13 mouse cellular contexts compared by ENCODE assay signal in the genomic region with DNA sequence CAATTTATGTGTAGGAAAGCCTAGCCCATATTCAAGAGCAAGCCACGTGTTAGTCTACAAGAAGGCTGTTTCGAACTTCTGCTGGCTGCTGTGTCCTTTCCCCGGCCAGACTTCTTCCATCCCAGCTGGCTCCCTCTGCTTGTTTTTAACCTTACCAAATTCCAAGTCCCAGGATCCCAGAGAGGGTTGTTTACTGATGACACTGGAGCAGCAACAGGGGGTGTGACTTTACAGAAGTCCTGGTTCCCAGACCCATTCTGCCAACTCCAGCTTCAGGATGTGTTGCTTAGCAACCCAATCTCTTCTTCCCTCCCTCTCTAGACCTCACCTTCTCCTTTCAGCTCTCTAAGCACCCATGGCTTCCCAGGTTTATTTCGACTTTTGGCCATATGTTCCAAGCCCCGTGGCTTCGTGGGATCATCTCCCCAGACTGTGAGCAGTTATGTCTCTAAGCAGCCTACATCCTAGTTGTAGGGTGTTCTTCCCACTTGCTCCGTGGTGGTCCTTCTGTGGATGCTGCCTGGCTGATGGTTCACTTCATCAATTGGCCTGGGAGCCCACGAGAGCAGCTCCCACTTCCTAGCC. TPM values are rescaled to one million over a fixed set of nuclear protein-coding genes. Genes with fewer than 3 reads are reported as not detected.
DNase-seq lines count a peak whose midpoint lies in the region; ATAC-seq and TF ChIP-seq lines count a peak whose summit lies in the region.
"Had no signal": no experiment of that assay in that cellular context is flagged by ENCODE, and none has a peak within 500 bp of the region (broad histone marks: within the 10 kb centered on the region; RNA-seq: fewer than 3 reads in every experiment).

No protein-coding gene starts in this region.

- no peak for TF ChIP-seq CTCF in gastrocnemius, adult 2 months (IDR thresholded peaks at IDR 0.05)

- H3K4me3 ChIP-seq in gastrocnemius, adult 2 months: no peak overlapping the region
- H3K4me3 ChIP-seq in lung, embryonic 16.5 days (ENCODE audit: low read length): no peak overlapping the region
- no peak overlapping the region for H3K4me3 ChIP-seq in hindbrain, embryonic 15.5 days
- H3K4me3 ChIP-seq in stomach, embryonic 15.5 days (replicated peaks): no peak overlapping the region

- H3K27ac ChIP-seq in gastrocnemius, adult 2 months: peak overlapping the region; percentile 71
- no peak overlapping the region for H3K27ac ChIP-seq in lung, embryonic 16.5 days (ENCODE audit: low read length)
- H3K27ac ChIP-seq in hindbrain, embryonic 15.5 days (replicated peaks): peak overlapping the region; percentile 58
- peak overlapping the region; percentile 58; the same call in 1 of the 2 replicates for H3K27ac ChIP-seq in stomach, embryonic 15.5 days
- H3K27ac ChIP-seq: kidney, postnatal 0 days had no signal

- ATAC-seq in lung, embryonic 16.5 days (ENCODE audit: low read depth): no peak
- no peak for ATAC-seq in hindbrain, embryonic 15.5 days (ENCODE audit: low FRiP score, low read depth)
- ATAC-seq in stomach, embryonic 15.5 days (ENCODE audit: insufficient read depth, low FRiP score, low read depth): no peak

- WGBS in lung, embryonic 16.5 days: 48% methylated on average over 8 of the region's 8 CpGs
- 61% methylated on average over 8 of the region's 8 CpGs for WGBS in hindbrain, embryonic 15.5 days
- 47% methylated on average over 8 of the region's 8 CpGs for WGBS in stomach, embryonic 15.5 days

- no peaks in the 10 kb centered on the region for H3K36me3 ChIP-seq in lung, embryonic 16.5 days (ENCODE audit: control insufficient read depth, insufficient read depth, low read length)
- H3K36me3 ChIP-seq in hindbrain, embryonic 15.5 days: no peaks in the 10 kb centered on the region
- H3K36me3 ChIP-seq in stomach, embryonic 15.5 days: no peaks in the 10 kb centered on the region

- intact Hi-C loops in gastrocnemius, adult 2 months (cut with DNase I): no loop called here

- no peaks in the 10 kb centered on the region for H3K9me3 ChIP-seq in lung, embryonic 16.5 days (ENCODE audit: control insufficient read depth, low read length)
- H3K9me3 ChIP-seq in hindbrain, embryonic 15.5 days: no peaks in the 10 kb centered on the region
- H3K9me3 ChIP-seq in stomach, embryonic 15.5 days: no peaks in the 10 kb centered on the region

- peaks cover 2% of the 10 kb centered on the region; the same call in 1 of the 2 replicates for H3K27me3 ChIP-seq in lung, embryonic 16.5 days (ENCODE audit: control insufficient read depth, insufficient read depth, low read depth, low read length)
- H3K27me3 ChIP-seq in hindbrain, embryonic 15.5 days: peaks cover 16% of the 10 kb centered on the region
- no peaks in the 10 kb centered on the region for H3K27me3 ChIP-seq in stomach, embryonic 15.5 days (replicated peaks)

- no peak for DNase-seq in gastrocnemius, adult 2 months
- no peak for DNase-seq in gastrocnemius, postnatal 4 days (ENCODE audit: low spot score in 2 of 2)
- no peak for DNase-seq in lung, postnatal 14 days
- no peak for DNase-seq in yolk sac, embryonic 10.5 days (ENCODE audit: low spot score)
- DNase-seq in lung, postnatal 10 days: no peak
- DNase-seq: adrenal gland, adult 8-10 months; B cell, adult 2 months; right cerebral cortex, postnatal 14 days had no signal

- no peak overlapping the region for H3K9ac ChIP-seq in lung, embryonic 16.5 days (ENCODE audit: low read length)
- no peak overlapping the region for H3K9ac ChIP-seq in hindbrain, embryonic 15.5 days
- no peak overlapping the region for H3K9ac ChIP-seq in stomach, embryonic 15.5 days

- peak overlapping the region; percentile 19; the same call in 1 of the 2 replicates for H3K4me2 ChIP-seq in lung, embryonic 16.5 days (ENCODE audit: low read depth, low read length)
- 0 out of 2 replicates have a peak overlapping the region, but pooled peaks have one; percentile 11 for H3K4me2 ChIP-seq in hindbrain, embryonic 15.5 days
- no peak overlapping the region for H3K4me2 ChIP-seq in stomach, embryonic 15.5 days
- H3K4me2 ChIP-seq: liver, embryonic 11.5 days had no signal

- H3K4me1 ChIP-seq in lung, embryonic 16.5 days (replicated peaks; ENCODE audit: control insufficient read depth, insufficient read depth, low read length): peaks cover 12% of the 10 kb centered on the region
- peaks cover 29% of the 10 kb centered on the region for H3K4me1 ChIP-seq in hindbrain, embryonic 15.5 days (replicated peaks)
- peaks cover 28% of the 10 kb centered on the region for H3K4me1 ChIP-seq in stomach, embryonic 15.5 days

RNA-seq across cellular contexts. Expression of a gene that starts 20.2 kb away (rescaled TPM):
- 10 to 100 TPM in 1 of 2 experiments, 1 to 10 TPM in 1; 5.9 to 12.2 TPM for total RNA-seq in gastrocnemius, adult 2 months (2021)
- 10 to 100 TPM; 66.2 to 68.9 TPM for total RNA-seq in gastrocnemius, postnatal 4 days (2021)
- 23.8 and 28.2 TPM in 2 replicates for polyA plus RNA-seq in lung, embryonic 16.5 days (2015; fragmentation: Nextera tagmentation; extraction: Ambion mirVana)
- polyA plus RNA-seq in hindbrain, embryonic 15.5 days (2015; fragmentation: Nextera tagmentation; extraction: Ambion mirVana): 106 and 113 TPM in 2 replicates
- polyA plus RNA-seq in stomach, embryonic 15.5 days (2015; fragmentation: Nextera tagmentation; extraction: Ambion mirVana): 121 and 140 TPM in 2 replicates
